Mouse (Mus musculus): ENCODE data around the gene Yju2.

GRCm38 (mm10) chr17:55956591-55956990 is 2.3 kb upstream of the Yju2 start:
- no peak for TF ChIP-seq POLR2A (IDR thresholded peaks at IDR 0.05; ENCODE audit: borderline replicate concordance, insufficient read depth, low read length)
- TF ChIP-seq CTCF (IDR thresholded peaks at IDR 0.05; ENCODE audit: borderline replicate concordance, insufficient read depth, low read depth, low read length) = no peak
